Mouse (Mus musculus) T-helper 17 cell (primary cell): ENCODE results near the gene Gm20388.
"Not testable (repeated sequence)": the region's sequence is repeated elsewhere in the genome, so short reads cannot be mapped to it uniquely, and the experiment has no call there.

ENCODE experiments used
- in situ Hi-C, 2 experiments: fragments of 300-600 bp; cut with MboI, MseI; formaldehyde crosslinking; loops; 1 replicate in 1 of 2; 2 replicates in 1 of 2; pipeline ENCODE4 v1.15.1; 2025; ENCODE audit warnings: high pct_unique_total_duplicates in 2 of 2

Gm20388 gene

DNA sequence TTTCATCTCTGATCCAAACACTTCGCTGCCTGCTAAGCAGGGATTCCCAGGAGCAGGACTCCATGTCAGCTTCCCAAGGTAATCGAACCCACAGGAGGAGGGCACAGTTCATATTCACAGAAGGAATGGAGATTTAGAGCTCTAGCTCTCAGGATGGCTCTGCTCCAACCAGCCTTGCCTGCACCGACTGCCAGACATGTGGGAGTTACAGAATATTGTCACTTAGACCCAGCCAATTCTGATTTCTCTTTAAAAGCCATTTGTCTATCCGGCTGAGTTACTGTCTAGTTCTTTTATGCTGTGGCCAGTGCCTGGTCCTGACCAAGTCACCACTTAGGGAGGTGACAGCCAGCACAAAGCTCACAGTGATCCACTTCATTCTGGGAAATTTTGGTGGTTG, 4071.0 kb downstream of the Gm20388 start:
- in situ Hi-C loops, result no loop called here

GRCm38 (mm10) chr8:123982291-123982793, 4071.7 kb downstream of the Gm20388 start:
- in situ Hi-C loops, result no loop called here

- in situ Hi-C loops, result no loop called here
These were observed 4072.3 kb downstream of the Gm20388 start, which contains the start of gene Abcb10 for GRCm38 (mm10) chr8:123982826-123983400. Gene Abcb10 (minus strand): TSS chr8:123983122.

- in situ Hi-C loops, result no loop called here
These were observed 4078.0 kb downstream of the Gm20388 start for GRCm38 (mm10) chr8:123988605-123989038.

- in situ Hi-C loops, result no loop called here
These were observed 4078.5 kb downstream of the Gm20388 start for GRCm38 (mm10) chr8:123989128-123989527.

DNA sequence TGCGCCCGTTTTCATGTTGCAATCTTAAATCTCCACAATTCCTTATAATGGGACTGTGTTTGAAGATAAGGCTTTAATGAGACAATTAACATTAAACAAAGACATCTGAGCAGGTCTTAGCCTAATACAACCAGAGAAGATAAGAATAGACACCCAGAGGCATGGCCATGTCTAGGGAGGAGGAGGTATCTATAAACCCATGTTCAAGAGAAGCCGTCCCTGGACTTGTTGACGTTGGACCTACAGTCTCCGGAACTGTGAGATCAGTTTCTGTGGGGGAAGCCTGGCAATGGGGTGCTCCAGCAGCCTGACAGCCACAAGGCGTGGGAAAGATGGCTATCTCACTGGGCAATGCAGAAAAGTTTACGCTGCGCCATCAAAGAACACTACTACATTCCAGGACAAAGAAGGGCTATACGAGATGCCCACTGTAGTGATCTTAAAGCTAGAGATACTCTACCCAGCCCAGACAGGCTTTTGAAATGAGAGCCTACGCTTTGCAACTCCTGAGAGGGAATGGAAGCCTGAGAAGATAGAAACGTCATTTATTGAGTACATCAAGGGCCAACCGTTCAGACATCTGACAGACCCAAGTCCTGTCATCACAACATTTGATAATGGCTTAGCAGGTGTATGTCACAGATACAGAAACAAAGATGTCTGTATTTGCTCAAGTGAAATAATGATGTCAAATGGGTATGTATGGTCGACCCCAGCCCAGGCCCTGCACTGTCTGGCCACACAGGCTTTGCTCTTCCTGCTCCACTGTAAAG, 4079.8 kb downstream of the Gm20388 start:
- in situ Hi-C loops, result no loop called here

- in situ Hi-C loops, result no loop called here
These were observed 4081.9 kb downstream of the Gm20388 start for GRCm38 (mm10) chr8:123992587-123992986.

- in situ Hi-C loops, result no loop called here
These were observed 4083.0 kb downstream of the Gm20388 start for GRCm38 (mm10) chr8:123993597-123993996.

GRCm38 (mm10) chr8:123993997-123994396, 4083.4 kb downstream of the Gm20388 start:
- in situ Hi-C loops, result no loop called here

- in situ Hi-C loops, result no loop called here
These were observed 4088.9 kb downstream of the Gm20388 start for GRCm38 (mm10) chr8:123999568-123999967.

GRCm38 (mm10) chr8:124002546-124003108, 4092.0 kb downstream of the Gm20388 start:
- in situ Hi-C loops, result loop anchor here in 1 of 2 experiments (10.0 kb wide), 1 partner anchor 1402 kb away; no protein-coding TSS in a partner anchor

GRCm38 (mm10) chr8:124007829-124008228, 4097.2 kb downstream of the Gm20388 start:
- in situ Hi-C loops, result loop anchor here in 1 of 2 experiments (10.0 kb wide), 1 partner anchor 1397 kb away; no protein-coding TSS in a partner anchor

- in situ Hi-C loops, result no loop called here
These were observed 4100.9 kb downstream of the Gm20388 start for GRCm38 (mm10) chr8:124011580-124011979.

DNA sequence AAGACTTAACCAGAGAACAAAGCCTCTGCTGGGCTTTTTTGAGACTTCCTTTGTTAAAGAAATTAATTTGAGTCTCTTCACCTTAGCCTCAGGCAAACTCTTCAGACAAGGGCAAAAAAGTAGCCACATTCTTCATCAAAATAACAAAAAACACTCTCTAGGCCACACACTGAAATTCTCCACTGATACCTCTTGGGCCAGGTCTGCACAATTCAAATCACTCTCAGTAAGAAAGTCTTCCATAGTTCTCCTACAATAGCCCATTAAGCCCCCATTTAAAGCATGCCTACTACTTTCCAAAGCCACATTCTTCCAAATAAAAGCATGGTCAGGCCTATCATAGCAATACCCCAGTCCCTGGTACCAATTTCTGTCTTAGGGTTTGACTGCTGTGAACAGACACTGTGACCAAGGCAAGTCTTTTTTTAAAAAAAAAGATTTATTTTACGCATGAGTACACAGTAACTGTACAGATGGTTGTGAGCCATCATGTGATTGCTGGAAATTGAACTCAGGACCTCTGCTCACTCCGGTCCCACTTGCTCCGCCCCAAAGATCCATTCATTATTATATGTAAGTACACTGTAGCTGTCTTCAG, 4101.4 kb downstream of the Gm20388 start:
- in situ Hi-C loops, result no loop called here

DNA sequence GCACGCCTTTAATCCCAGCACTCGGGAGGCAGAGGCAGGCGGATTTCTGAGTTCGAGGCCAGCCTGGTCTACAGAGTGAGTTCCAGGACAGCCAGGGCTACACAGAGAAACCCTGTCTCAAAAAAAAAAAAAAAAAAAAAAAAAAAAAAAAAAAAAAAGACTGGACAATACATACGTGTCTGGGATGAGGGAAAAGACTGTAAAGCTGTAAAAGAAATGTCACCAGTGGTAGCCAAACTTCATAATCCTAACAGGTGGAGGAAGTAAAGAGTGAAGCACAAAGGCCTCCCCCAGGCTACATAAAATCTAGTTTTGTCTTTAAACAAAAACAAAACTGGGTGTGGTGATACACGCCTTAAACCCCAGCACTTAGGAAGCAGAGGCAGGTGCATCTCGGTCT, 4103.7 kb downstream of the Gm20388 start:
- in situ Hi-C loops, result not testable (repeated sequence)

GRCm38 (mm10) chr8:124014751-124015150, 4104.1 kb downstream of the Gm20388 start:
- in situ Hi-C loops, result no loop called here

DNA sequence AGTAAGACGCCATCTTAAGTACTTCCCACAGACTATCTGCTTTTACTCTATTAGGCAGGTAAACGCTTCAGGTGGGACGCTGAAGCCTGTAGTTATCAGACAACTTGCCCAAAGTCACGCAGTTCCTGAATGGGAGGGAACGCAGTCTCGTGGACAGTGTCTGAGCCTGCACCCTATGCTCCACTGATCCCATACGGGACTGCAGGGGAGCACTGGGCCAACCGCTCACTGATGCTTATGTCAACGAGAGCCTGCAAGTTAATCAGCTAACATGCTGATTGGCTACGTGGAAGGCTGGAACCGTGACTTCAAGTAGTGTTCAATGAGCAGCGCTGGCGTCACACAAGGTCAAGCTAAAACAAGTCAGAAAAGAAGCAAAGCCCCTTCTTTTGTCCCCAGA, 4109.1 kb downstream of the Gm20388 start:
- in situ Hi-C loops, result no loop called here

DNA sequence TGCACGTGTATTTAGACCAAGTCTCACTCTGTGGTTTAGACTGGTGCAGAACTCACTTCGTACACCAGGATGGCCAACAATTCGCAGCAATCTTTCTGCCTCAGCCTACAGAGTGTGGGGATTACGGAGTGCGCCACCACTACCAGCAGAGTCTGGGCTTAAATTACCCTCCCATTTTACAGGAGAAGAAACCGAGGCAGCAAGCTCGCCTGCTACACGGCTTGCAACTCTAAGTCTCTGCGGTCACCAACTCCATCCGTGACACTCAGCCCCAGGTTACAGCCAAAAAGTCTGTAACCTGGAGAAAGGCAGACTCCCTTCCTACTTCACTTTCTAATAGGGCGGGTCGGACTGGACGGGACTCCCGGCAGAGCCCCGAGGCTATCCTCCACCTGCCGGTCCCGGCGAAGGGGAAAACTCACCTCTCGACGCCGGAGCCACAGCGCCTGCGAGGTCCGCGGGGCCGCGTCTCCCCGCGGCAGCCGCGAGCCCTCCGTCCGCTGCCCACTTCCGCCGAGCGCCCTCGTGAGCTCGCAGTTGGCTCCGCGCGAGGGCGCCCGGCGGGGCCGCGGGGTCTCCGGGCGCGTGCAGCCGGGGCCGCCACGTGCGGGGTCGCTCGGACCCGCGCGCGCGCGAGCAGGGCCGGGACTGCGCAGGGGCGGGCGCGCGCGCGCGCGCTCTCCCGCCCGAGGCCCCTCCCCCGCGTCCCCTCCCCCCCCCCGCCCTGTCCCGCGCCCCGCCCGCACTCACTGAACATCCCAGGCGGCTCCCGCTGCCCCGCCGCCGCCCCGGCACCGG, 4110.0 kb downstream of the Gm20388 start:
- in situ Hi-C loops, result no loop called here

DNA sequence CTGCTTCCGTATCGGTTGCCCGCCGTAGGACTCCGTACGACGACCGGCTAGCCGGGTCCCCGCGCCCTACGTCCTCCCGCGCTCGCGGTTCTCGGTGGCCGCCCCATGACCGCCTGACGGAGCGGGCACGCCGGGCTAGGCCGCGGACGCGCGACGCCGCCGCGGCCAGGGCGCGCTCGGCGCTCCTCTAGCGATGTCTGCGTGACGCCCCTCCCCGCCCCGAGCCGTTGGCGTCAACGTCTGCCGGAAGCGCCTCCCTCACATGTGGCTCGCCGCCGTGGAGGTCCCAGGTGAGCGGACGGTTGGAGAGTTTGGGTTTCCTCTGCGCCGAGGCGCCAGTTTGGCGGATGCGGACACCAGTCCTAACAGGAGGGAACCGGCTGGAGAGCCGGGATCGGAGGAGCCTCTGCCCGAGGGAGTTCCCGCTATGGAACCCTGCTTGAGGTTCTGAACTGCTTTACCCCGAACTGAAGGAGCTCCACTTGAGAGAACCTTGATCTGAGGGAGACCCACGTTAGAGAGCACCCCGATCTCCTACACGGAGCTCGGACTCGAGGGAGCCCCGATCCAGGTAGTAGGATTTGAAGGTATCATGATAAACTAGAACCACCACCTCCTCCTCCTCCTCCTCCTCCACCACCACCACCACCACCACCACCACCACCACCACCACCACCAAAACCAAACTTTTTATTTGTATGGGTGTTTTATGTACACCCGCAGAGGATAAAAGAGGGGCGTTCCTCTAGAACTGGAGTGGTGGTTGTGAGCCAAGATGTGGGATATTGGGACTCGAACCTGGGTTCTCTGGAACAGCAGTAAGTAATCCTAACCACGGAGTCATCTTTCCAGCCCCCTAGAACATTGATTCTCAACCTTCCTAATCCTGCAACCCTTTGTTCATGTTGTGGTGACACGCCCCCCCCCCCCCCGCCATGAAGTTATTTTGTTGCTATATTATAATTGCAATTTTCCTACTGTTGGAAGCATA, 4110.9 kb downstream of the Gm20388 start, which contains the start of the genes Taf5l and Urb2:
Gene Taf5l (minus strand): TSS at position 161 of the 991 bp plus-strand sequence.
Gene Urb2 (plus strand): TSS at position 272 of the 991 bp plus-strand sequence.
- in situ Hi-C loops, result no loop called here

- in situ Hi-C loops, result not testable (repeated sequence)
These were observed 4115.6 kb downstream of the Gm20388 start for GRCm38 (mm10) chr8:124026265-124026664.
